ENCODE assay signal across 12 mouse cellular contexts in the genomic region with DNA sequence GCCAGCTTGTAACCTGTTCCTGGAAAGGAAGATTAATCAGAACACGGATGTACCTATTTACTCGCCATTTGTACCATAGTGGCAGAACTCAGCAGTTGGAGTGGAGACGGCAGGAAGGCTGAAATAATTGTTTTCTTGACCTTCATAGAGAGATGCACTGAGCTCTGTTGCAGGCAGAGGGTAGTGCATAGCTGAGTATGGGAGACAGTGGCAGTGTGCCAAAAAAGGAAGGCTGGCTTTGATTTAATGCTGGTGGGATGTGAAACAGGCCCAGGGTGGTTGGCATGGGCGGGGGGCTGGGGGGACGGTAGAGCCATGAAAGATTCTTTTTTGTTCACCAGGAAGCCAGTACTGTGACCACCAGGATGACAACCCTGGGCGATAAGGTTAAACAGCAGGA.
DNase-seq lines count a peak whose midpoint lies in the region; ATAC-seq and TF ChIP-seq lines count a peak whose summit lies in the region.
"Had no signal": no experiment of that assay in that cellular context is flagged by ENCODE, and none has a peak within 500 bp of the region (broad histone marks: within the 10 kb centered on the region; RNA-seq: fewer than 3 reads in every experiment).

No protein-coding gene starts in this region.

- TF ChIP-seq CTCF in midbrain, postnatal 0 days (IDR thresholded peaks at IDR 0.05) = peak; percentile 58

- no peaks in the 10 kb centered on the region for H3K9me3 ChIP-seq in hindbrain, embryonic 15.5 days
- H3K9me3 ChIP-seq in hindbrain, embryonic 13.5 days = no peaks in the 10 kb centered on the region
- no peaks in the 10 kb centered on the region for H3K9me3 ChIP-seq in midbrain, postnatal 0 days (ENCODE audit: low read length)
- H3K9me3 ChIP-seq in midbrain, embryonic 13.5 days = no peaks in the 10 kb centered on the region
- no peaks in the 10 kb centered on the region for H3K9me3 ChIP-seq in embryonic facial prominence, embryonic 12.5 days
- H3K9me3 ChIP-seq in neural tube, embryonic 14.5 days (ENCODE audit: control insufficient read depth, low read length) = no peaks in the 10 kb centered on the region
- H3K9me3 ChIP-seq: G1E; lung, embryonic 15.5 days had no signal

- no peaks in the 10 kb centered on the region for H3K27me3 ChIP-seq in hindbrain, embryonic 15.5 days
- H3K27me3 ChIP-seq in hindbrain, embryonic 13.5 days = no peaks in the 10 kb centered on the region
- H3K27me3 ChIP-seq in midbrain, postnatal 0 days (ENCODE audit: insufficient read depth, low read length) = no peaks in the 10 kb centered on the region
- no peaks in the 10 kb centered on the region for H3K27me3 ChIP-seq in midbrain, embryonic 13.5 days
- H3K27me3 ChIP-seq in embryonic facial prominence, embryonic 12.5 days = no peaks in the 10 kb centered on the region
- H3K27me3 ChIP-seq in neural tube, embryonic 14.5 days (ENCODE audit: control insufficient read depth, insufficient read depth, low read length) = no peaks in the 10 kb centered on the region
- H3K27me3 ChIP-seq: lung, embryonic 15.5 days had no signal

- peak; percentile 73 for DNase-seq in midbrain, postnatal 0 days (ENCODE audit: low spot score)
- no peak for DNase-seq in testis, postnatal 10 days (ENCODE audit: low spot score)
- DNase-seq: adrenal gland, adult 8-10 months; gastrocnemius, postnatal 36 days; layer of hippocampus, postnatal 36 days had no signal

- H3K4me2 ChIP-seq in hindbrain, embryonic 15.5 days = no peak overlapping the region
- no peak overlapping the region for H3K4me2 ChIP-seq in hindbrain, embryonic 13.5 days
- no peak overlapping the region for H3K4me2 ChIP-seq in midbrain, postnatal 0 days (ENCODE audit: low read depth, low read length, poor library complexity, severe bottlenecking)
- no peak overlapping the region for H3K4me2 ChIP-seq in midbrain, embryonic 13.5 days (replicated peaks)
- H3K4me2 ChIP-seq in embryonic facial prominence, embryonic 12.5 days (replicated peaks) = no peak overlapping the region
- H3K4me2 ChIP-seq in neural tube, embryonic 14.5 days (ENCODE audit: low read depth, low read length) = no peak overlapping the region
- H3K4me2 ChIP-seq: lung, embryonic 15.5 days had no signal

- H3K9ac ChIP-seq in hindbrain, embryonic 15.5 days = no peak overlapping the region
- no peak overlapping the region for H3K9ac ChIP-seq in hindbrain, embryonic 13.5 days
- H3K9ac ChIP-seq in midbrain, postnatal 0 days (replicated peaks; ENCODE audit: low read length, poor library complexity, severe bottlenecking) = no peak overlapping the region
- H3K9ac ChIP-seq in midbrain, embryonic 13.5 days (replicated peaks) = no peak overlapping the region
- H3K9ac ChIP-seq in embryonic facial prominence, embryonic 12.5 days = no peak overlapping the region
- H3K9ac ChIP-seq in neural tube, embryonic 14.5 days (replicated peaks; ENCODE audit: low read depth, low read length) = no peak overlapping the region
- H3K9ac ChIP-seq: lung, embryonic 15.5 days had no signal

- peak; percentile 63; the same call in 1 of the 2 replicates for ATAC-seq in hindbrain, embryonic 15.5 days (ENCODE audit: low FRiP score, low read depth)
- no peak; the same call in 1 of the 2 replicates for ATAC-seq in hindbrain, embryonic 13.5 days (ENCODE audit: low FRiP score)
- peak; percentile 60; the same call in 1 of the 2 replicates for ATAC-seq in midbrain, postnatal 0 days (ENCODE audit: low FRiP score)
- no peak for ATAC-seq in midbrain, embryonic 13.5 days
- peak; percentile 60; the same call in 1 of the 2 replicates for ATAC-seq in embryonic facial prominence, embryonic 12.5 days (ENCODE audit: insufficient number of reproducible peaks, insufficient read depth, low FRiP score, low TSS enrichment)
- ATAC-seq in neural tube, embryonic 14.5 days (ENCODE audit: low read depth) = peak; percentile 77

- WGBS in hindbrain, embryonic 15.5 days = 63% methylated on average over 6 of the region's 6 CpGs
- 72% methylated on average over 6 of the region's 6 CpGs for WGBS in hindbrain, embryonic 13.5 days
- 64% methylated on average over 6 of the region's 6 CpGs for WGBS in midbrain, postnatal 0 days
- 80% methylated on average over 6 of the region's 6 CpGs for WGBS in midbrain, embryonic 13.5 days
- WGBS in embryonic facial prominence, embryonic 12.5 days = 55% methylated on average over 6 of the region's 6 CpGs
- 61% methylated on average over 6 of the region's 6 CpGs for WGBS in neural tube, embryonic 14.5 days

- H3K27ac ChIP-seq in hindbrain, embryonic 15.5 days (replicated peaks) = no peak overlapping the region
- H3K27ac ChIP-seq in hindbrain, embryonic 13.5 days = no peak overlapping the region
- no peak overlapping the region for H3K27ac ChIP-seq in midbrain, postnatal 0 days (ENCODE audit: low read depth, low read length)
- no peak overlapping the region for H3K27ac ChIP-seq in midbrain, embryonic 13.5 days
- no peak overlapping the region for H3K27ac ChIP-seq in embryonic facial prominence, embryonic 12.5 days
- H3K27ac ChIP-seq in neural tube, embryonic 14.5 days (ENCODE audit: low read depth, low read length) = no peak overlapping the region
- H3K27ac ChIP-seq: lung, embryonic 15.5 days had no signal

- H3K4me1 ChIP-seq in hindbrain, embryonic 15.5 days (replicated peaks) = no peaks in the 10 kb centered on the region
- H3K4me1 ChIP-seq in hindbrain, embryonic 13.5 days (replicated peaks) = no peaks in the 10 kb centered on the region
- H3K4me1 ChIP-seq in midbrain, postnatal 0 days (ENCODE audit: insufficient read depth, low read length) = no peaks in the 10 kb centered on the region
- H3K4me1 ChIP-seq in midbrain, embryonic 13.5 days (replicated peaks) = no peaks in the 10 kb centered on the region
- H3K4me1 ChIP-seq in embryonic facial prominence, embryonic 12.5 days = 0 out of 2 replicates have a peak, but pooled peaks cover 7% of the 10 kb centered on the region
- H3K4me1 ChIP-seq in neural tube, embryonic 14.5 days (ENCODE audit: control insufficient read depth, insufficient read depth, low read length) = no peaks in the 10 kb centered on the region
- H3K4me1 ChIP-seq: lung, embryonic 15.5 days had no signal

- H3K36me3 ChIP-seq in hindbrain, embryonic 15.5 days = no peaks in the 10 kb centered on the region
- H3K36me3 ChIP-seq in hindbrain, embryonic 13.5 days = no peaks in the 10 kb centered on the region
- H3K36me3 ChIP-seq in midbrain, postnatal 0 days (ENCODE audit: insufficient read depth, low read length) = no peaks in the 10 kb centered on the region
- no peaks in the 10 kb centered on the region for H3K36me3 ChIP-seq in midbrain, embryonic 13.5 days
- no peaks in the 10 kb centered on the region for H3K36me3 ChIP-seq in embryonic facial prominence, embryonic 12.5 days
- H3K36me3 ChIP-seq in neural tube, embryonic 14.5 days (ENCODE audit: control insufficient read depth, insufficient read depth, low read length) = no peaks in the 10 kb centered on the region
- H3K36me3 ChIP-seq: G1E; lung, embryonic 15.5 days had no signal

- H3K4me3 ChIP-seq in hindbrain, embryonic 15.5 days = no peak overlapping the region
- H3K4me3 ChIP-seq in hindbrain, embryonic 13.5 days = no peak overlapping the region
- no peak overlapping the region for H3K4me3 ChIP-seq in midbrain, postnatal 0 days (ENCODE audit: low read depth, low read length)
- H3K4me3 ChIP-seq in midbrain, embryonic 13.5 days (replicated peaks) = no peak overlapping the region
- H3K4me3 ChIP-seq in embryonic facial prominence, embryonic 12.5 days = no peak overlapping the region
- H3K4me3 ChIP-seq in neural tube, embryonic 14.5 days (ENCODE audit: low read depth, low read length) = no peak overlapping the region
- H3K4me3 ChIP-seq: lung, embryonic 15.5 days had no signal

Comparison
In these comparisons a context has a peak if more than half of its experiments do, and no peak if none do; other contexts are left out.
1. ATAC-seq: peak in hindbrain, embryonic 15.5 days (single experiment), midbrain, postnatal 0 days (single experiment), embryonic facial prominence, embryonic 12.5 days (single experiment) and neural tube, embryonic 14.5 days (single experiment); none in hindbrain, embryonic 13.5 days (single experiment) and midbrain, embryonic 13.5 days (single experiment).